Mouse (Mus musculus): ENCODE results near the gene P4ha2.

DNA sequence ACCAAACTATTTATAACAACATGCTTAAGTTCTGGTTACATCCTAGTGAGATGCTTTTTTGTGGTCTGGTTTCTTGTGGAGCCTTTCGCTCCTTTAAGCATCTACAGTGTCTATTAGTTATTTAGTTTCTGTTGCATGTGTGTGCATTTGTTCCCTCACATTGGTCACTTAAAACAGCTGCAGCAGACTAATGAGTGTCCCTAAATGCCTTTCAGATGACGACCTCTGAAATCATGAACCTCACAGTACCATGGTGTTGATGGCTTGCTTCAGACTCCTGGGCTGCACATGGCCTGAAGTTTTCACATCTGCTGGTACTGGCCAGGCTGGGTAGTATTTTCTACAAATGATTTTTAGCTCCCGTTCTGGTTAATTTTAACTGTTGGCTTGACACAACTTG is 53.1 kb downstream of the P4ha2 start:
- TF ChIP-seq GATA1 (IDR thresholded peaks at IDR 0.05; ENCODE audit: borderline replicate concordance, low read length) (no peak), FLI1 (IDR thresholded peaks at IDR 0.05; ENCODE audit: low read length) (no peak)

Data from megakaryocyte, embryonic 14.5 days (primary cell).